Mouse (Mus musculus) liver, embryonic 14.5 days (tissue): ENCODE results near the gene Dhx38. TPM values are rescaled to one million over a fixed set of nuclear protein-coding genes. Genes with fewer than 3 reads are reported as not detected.

Source experiments
- ATAC-seq: fragments of 200-750 bp; cut with Nextera tagmentation; 2 replicates; pipeline ENCODE4 v1.8.0; 2017; ENCODE audit warnings: moderate number of reproducible peaks, mild to moderate bottlenecking, moderate library complexity; ENCODE audit not compliant: insufficient read depth
- DNase-seq, 3 experiments: peaks; one replicate each; pipeline ENCODE4 v3.0.0-alpha.2; 2012 to 2013; ENCODE audit warnings: low read depth in 3 of 3, low spot score in 3 of 3
- H3K27ac ChIP-seq: fragments of 300-500 bp; sonication (generic); 2 replicates; pipeline ENCODE4 v1.5.1; 2014; ENCODE audit warnings: moderate library complexity, mild to moderate bottlenecking, control low read depth, inconsistent platforms
- H3K27me3 ChIP-seq: fragments of 300-500 bp; sonication (generic); 2 replicates; pipeline ENCODE4 v1.6.1; 2014; ENCODE audit warnings: mild to moderate bottlenecking, low read length, moderate library complexity; ENCODE audit not compliant: control insufficient read depth, insufficient read depth
- H3K36me3 ChIP-seq: fragments of 300-500 bp; sonication (generic); replicated peaks from 2 replicates; pipeline ENCODE4 v1.6.1; 2014; ENCODE audit warnings: low read depth; ENCODE audit not compliant: control insufficient read depth, insufficient read depth
- H3K4me1 ChIP-seq, 2 experiments: fragments of 200-500 bp in 1 of 2; fragments of 300-500 bp in 1 of 2; sonication (generic) in 1 of 2; replicated peaks; 2 replicates each; pipeline ENCODE4 v1.6.1; 2012 to 2014; ENCODE audit warnings: antibody characterized with exemption in 1 of 2, inconsistent platforms in 1 of 2, low read length in 1 of 2; ENCODE audit not compliant: control insufficient read depth in 2 of 2, insufficient read depth in 2 of 2
- H3K4me2 ChIP-seq: fragments of 300-500 bp; sonication (generic); 2 replicates; pipeline ENCODE4 v1.6.1; 2014; ENCODE audit warnings: low read depth, mild to moderate bottlenecking, control low read depth, moderate library complexity
- H3K4me3 ChIP-seq, 2 experiments: fragments of 200-500 bp in 1 of 2; fragments of 300-500 bp in 1 of 2; sonication (generic) in 1 of 2; 2 replicates each; pipeline ENCODE4 v1.5.1; 2012 to 2014; ENCODE audit warnings: low read depth in 2 of 2, low read length in 2 of 2, mild to moderate bottlenecking in 2 of 2, control low read depth in 1 of 2, inconsistent platforms in 1 of 2, moderate library complexity in 1 of 2; ENCODE audit not compliant: insufficient read depth in 1 of 2
- H3K9ac ChIP-seq: fragments of 300-500 bp; sonication (generic); replicated peaks from 2 replicates; pipeline ENCODE4 v1.6.1; 2014; ENCODE audit warnings: mild to moderate bottlenecking, control low read depth, moderate library complexity
- H3K9me3 ChIP-seq: fragments of 300-500 bp; sonication (generic); 2 replicates; pipeline ENCODE4 v1.6.1; 2016; ENCODE audit warnings: low read length, mixed read lengths; ENCODE audit not compliant: control insufficient read depth
- CTCF ChIP-seq: IDR thresholded peaks from 2 replicates; pipeline ENCODE4 v1.5.1; 2016; ENCODE audit warnings: antibody characterized with exemption, low read depth, control low read depth
- EP300 ChIP-seq: IDR thresholded peaks from 2 replicates; pipeline ENCODE4 v1.6.1; 2016; ENCODE audit warnings: antibody characterized with exemption, low read depth
- WGBS: fragments of 180-500 bp; shearing (Covaris S2); extraction: QIAGEN DNeasy Blood & Tissue Kit; methylation state at CpG from one replicate; pipeline ENCODE4 v1.1.7; 2014; ENCODE audit not compliant: insufficient replicate concordance; 5-methylcytosine and 5-hydroxymethylcytosine counted together
- polyA plus RNA-seq, 2 experiments: library from polyadenylated mRNA; depleted of rRNA in 1 of 2; stranded (reverse) in 1 of 2; unstranded in 1 of 2; fragments of >200 nt; fragmentation: Nextera tagmentation in 1 of 2; extraction: Ambion mirVana in 1 of 2; gene quantifications; 2 replicates each; pipeline versions ENCODE4 v1.2.1 to v1.2.3; 2012 to 2014

Dhx38 gene
- polyA plus RNA-seq, 2 experiments, result 8.2 to 8.6 TPM

GRCm38 (mm10) chr8:109499009-109499717 is 66.5 kb downstream of the Dhx38 start:
- Histone ChIP-seq H3K9ac (no peak overlapping the region), H3K4me2 (no peak overlapping the region), H3K27ac (no peak overlapping the region), H3K9me3 (no peaks in the 10 kb centered on the region), H3K4me1 (no peaks in the 10 kb centered on the region), H3K4me3 (no peak overlapping the region), H3K27me3 (no peaks in the 10 kb centered on the region), H3K36me3 (no peaks in the 10 kb centered on the region)
- no peak for ATAC-seq
- 76% methylated on average over 16 of the region's 16 CpGs for WGBS
- TF ChIP-seq CTCF (no peak), EP300 (no peak)
- DNase-seq, result no peak

Other genes with a start within 250 kb of the Dhx38 start
- not detected in 2 replicates for gene Pmfbp1, start 71.8 kb downstream of the Dhx38 start, polyA plus RNA-seq (2012; rRNA removed)
- gene Pmfbp1, start 71.8 kb downstream of the Dhx38 start, polyA plus RNA-seq (2014; fragmentation: Nextera tagmentation; extraction: Ambion mirVana), result not detected in 2 replicates
- 2.2 TPM in 2 replicates for gene Txnl4b, start within 50 bp of the Dhx38 start, polyA plus RNA-seq (2012; rRNA removed)
- 10.0 and 12.8 TPM in 2 replicates for gene Txnl4b, start within 50 bp of the Dhx38 start, polyA plus RNA-seq (2014; fragmentation: Nextera tagmentation; extraction: Ambion mirVana)
- gene Hp, start 13.3 kb upstream of the Dhx38 start, polyA plus RNA-seq (2012; rRNA removed), result 21.8 and 31.9 TPM in 2 replicates
- gene Hp, start 13.3 kb upstream of the Dhx38 start, polyA plus RNA-seq (2014; fragmentation: Nextera tagmentation; extraction: Ambion mirVana), result 27.8 and 50.8 TPM in 2 replicates
- 12.5 and 14.8 TPM in 2 replicates for gene Dhodh, start 42.8 kb upstream of the Dhx38 start, polyA plus RNA-seq (2012; rRNA removed)
- 15.3 and 19.0 TPM in 2 replicates for gene Dhodh, start 42.8 kb upstream of the Dhx38 start, polyA plus RNA-seq (2014; fragmentation: Nextera tagmentation; extraction: Ambion mirVana)
- gene Pkd1l3, start 48.7 kb upstream of the Dhx38 start, polyA plus RNA-seq (2012; rRNA removed), result 0.76 and 0.88 TPM in 2 replicates
- gene Pkd1l3, start 48.7 kb upstream of the Dhx38 start, polyA plus RNA-seq (2014; fragmentation: Nextera tagmentation; extraction: Ambion mirVana), result 0.37 and 0.71 TPM in 2 replicates
- 14.4 and 19.5 TPM in 2 replicates for gene Ist1, start 127.4 kb upstream of the Dhx38 start, polyA plus RNA-seq (2012; rRNA removed)
- gene Ist1, start 127.4 kb upstream of the Dhx38 start, polyA plus RNA-seq (2014; fragmentation: Nextera tagmentation; extraction: Ambion mirVana), result 31.1 and 32.6 TPM in 2 replicates
- gene Zfp821, start 139.7 kb upstream of the Dhx38 start, polyA plus RNA-seq (2012; rRNA removed), result 3.2 and 4.8 TPM in 2 replicates
- gene Zfp821, start 139.7 kb upstream of the Dhx38 start, polyA plus RNA-seq (2014; fragmentation: Nextera tagmentation; extraction: Ambion mirVana), result 5.0 and 5.4 TPM in 2 replicates
- gene Atxn1l, start 171.9 kb upstream of the Dhx38 start, polyA plus RNA-seq (2012; rRNA removed), result 2.2 and 2.5 TPM in 2 replicates
- gene Atxn1l, start 171.9 kb upstream of the Dhx38 start, polyA plus RNA-seq (2014; fragmentation: Nextera tagmentation; extraction: Ambion mirVana), result 2.0 and 2.1 TPM in 2 replicates
- gene Ap1g1, start 212.7 kb upstream of the Dhx38 start, polyA plus RNA-seq (2012; rRNA removed), result 12.5 and 13.8 TPM in 2 replicates
- gene Ap1g1, start 212.7 kb upstream of the Dhx38 start, polyA plus RNA-seq (2014; fragmentation: Nextera tagmentation; extraction: Ambion mirVana), result 10.0 and 12.1 TPM in 2 replicates